Mouse (Mus musculus): ENCODE measurements around the gene Slc26a8.

Gene Slc26a8

GRCm38 (mm10) chr17:28637711-28638690 lies 52.0 kb downstream of the Slc26a8 start:
- DNase-seq, result no peak

GRCm38 (mm10) chr17:28635842-28636241 lies 54.2 kb downstream of the Slc26a8 start:
- DNase-seq, result no peak

GRCm38 (mm10) chr17:28629125-28629524 lies 60.9 kb downstream of the Slc26a8 start:
- DNase-seq, result no peak

DNA sequence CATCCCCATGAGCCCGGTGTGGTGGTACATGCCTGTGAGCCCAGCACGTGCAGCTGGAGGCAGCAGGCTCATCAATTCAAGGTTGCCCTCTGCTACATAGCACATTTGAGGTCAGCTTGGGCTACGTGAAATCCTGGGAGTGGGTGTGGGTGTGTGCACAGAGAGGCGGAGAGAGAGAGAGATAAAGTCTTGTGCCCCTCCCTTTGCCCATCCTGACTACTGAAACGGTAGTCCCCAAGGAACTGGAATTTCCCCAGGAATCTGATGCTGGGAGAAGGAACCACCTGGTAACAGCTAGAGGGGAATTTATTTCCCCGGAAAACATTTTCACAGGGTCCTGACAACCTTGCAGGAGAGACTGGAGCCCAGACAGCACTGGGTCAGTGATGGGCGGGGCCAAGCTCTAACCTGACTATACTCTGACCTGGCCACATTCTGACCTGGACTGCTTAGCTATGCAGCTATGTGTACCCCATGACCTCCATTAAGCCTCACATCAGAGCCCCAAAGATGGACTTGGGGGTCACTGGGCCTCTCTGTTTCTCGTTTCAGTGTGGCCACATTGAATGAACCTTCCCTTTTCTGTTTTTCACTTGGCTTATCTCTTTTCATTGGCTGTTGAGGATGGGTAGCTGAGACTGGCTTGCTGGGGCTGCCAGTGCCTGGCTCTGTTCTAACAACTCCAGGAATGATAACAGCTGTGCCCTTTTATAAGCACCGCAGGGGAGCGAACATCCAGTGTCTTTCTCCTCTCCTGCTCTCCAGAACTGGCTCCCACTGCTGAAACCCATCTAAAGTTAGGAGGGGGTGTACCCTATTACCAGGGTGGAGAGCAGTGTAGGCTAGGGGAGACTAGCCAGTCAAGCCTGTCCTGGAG lies 61.5 kb downstream of the Slc26a8 start:
- no peak for DNase-seq

- no peak for DNase-seq
Observed at GRCm38 (mm10) chr17:28626937-28627336, 63.1 kb downstream of the Slc26a8 start.

DNA sequence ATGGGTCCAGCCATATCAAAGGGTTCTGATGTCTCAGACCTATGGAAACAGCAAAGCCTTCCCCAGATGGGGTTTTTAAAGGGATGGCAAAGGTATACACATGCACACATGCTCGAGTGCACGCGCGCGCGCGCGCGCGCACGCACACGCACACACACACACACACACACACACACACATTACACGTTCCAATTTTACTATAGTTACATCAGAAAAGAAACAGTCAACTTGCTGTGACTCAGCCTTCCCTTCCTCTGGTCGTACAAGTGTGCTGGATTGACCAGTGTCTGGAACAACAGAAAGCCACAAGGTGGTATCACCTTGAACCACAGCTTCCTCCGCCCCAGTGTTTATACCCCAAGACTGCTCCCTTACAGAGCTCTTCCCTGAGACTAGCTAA lies 64.7 kb downstream of the Slc26a8 start:
- DNase-seq, result no peak

DNA sequence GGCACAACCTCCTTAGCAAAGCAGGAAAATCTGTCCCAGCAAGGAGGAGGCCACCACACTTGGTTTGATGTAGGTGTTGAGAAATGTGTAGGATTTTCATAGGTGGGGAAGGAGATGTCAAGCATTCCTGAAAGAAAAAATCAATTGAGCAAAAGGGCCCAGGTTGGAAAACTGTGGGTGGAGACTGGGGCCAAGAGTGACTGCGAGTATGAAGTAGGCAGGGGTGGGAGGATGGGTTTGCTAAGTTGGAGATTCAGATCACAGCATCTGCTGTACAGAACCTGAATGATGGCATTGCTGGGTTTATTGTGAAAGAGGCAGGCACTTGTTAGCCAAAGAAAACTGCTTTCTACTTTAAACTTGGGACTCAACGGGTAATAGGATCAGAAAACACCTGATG lies 65.2 kb downstream of the Slc26a8 start:
- no peak for DNase-seq

- peak; percentile 95 for DNase-seq
Observed at GRCm38 (mm10) chr17:28622300-28622759, 67.7 kb downstream of the Slc26a8 start, which contains the start of gene Srpk1. Gene Srpk1, minus strand, starts transcription at chr17:28622709.

DNA sequence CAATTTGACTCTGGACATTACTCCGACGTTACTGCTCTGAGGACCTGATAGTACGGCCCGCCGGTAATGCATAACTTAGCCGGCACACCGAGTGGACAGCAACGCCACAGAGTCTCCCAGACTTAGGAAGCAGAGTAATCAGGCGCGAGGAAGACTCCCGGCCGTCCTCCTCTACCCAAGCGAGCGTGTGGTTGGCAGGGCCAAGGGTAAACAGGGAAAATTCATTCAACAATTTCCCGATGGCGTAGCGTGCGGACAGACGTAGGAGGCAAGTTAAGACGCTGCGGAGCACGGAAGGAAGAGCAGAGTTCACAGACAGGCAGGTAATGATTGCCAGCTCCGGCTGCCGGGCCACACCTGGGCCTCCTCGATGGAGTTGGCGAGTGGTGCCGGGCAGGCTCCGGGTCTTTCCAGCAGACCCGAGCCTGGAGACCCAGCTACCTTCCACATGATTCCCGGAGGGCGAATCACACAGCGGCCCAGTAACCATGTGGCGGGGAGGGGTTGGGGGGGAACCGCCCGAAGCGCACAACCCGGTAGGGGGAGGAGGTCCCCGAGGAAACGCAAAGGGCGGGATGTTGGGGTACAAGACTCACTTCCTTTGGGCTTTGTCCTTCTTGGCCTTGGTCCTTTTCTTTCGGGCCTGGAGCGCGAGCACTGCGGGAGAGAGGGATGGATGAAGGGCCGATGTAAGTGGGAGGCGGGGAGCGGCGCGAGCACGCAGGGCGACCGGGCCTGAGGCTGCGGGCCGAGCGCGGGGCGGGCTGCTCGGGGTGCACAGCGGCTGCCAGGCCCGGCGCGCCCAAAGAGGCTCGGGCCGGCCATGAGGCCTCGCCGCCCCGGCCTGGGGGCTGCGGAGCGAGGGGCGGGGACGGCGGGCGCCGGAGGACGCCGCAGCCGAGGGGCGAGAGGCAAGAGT lies 68.4 kb downstream of the Slc26a8 start:
- peak; percentile 67 for DNase-seq

DNA sequence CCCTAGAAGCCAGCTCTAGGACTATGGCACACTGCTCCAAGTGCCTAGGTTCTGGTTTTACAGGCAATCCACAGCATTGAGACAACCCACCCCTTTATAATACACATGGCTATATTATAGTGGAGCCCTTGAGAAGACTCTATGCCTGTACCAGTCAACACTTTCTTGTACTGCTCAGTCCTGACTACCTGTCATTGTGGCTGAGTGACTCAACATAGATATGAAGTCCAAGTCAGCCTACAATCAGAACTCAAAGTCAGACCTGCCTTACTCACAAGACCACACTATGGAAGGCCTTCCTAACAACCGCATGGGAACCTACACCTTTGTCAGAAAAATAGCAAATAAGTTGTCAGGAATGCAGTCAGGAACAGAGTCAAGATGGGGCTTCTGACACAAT lies 71.3 kb downstream of the Slc26a8 start:
- DNase-seq, result no peak

- no peak for DNase-seq
Observed at GRCm38 (mm10) chr17:28618124-28618523, 71.9 kb downstream of the Slc26a8 start.

DNA sequence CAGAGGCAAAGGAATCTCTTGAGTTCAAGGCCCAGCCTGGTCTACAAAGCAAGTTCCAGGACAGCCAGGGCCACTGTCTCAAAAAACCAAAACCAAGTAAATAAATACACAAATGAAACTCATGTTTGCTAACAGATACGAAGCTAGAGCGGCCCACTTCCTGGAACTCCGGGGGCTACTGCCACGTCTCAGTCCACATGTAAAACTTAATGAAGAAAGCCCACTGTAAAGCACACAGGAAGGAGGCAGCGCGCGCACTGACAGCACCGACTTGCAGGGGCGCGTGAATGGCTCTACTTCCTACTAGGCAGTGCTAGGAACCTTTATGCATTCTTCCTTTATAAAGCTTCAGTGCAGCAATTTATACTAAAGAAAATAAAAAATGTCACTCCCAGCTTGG lies 72.4 kb downstream of the Slc26a8 start:
- peak; percentile 49 for DNase-seq

DNA sequence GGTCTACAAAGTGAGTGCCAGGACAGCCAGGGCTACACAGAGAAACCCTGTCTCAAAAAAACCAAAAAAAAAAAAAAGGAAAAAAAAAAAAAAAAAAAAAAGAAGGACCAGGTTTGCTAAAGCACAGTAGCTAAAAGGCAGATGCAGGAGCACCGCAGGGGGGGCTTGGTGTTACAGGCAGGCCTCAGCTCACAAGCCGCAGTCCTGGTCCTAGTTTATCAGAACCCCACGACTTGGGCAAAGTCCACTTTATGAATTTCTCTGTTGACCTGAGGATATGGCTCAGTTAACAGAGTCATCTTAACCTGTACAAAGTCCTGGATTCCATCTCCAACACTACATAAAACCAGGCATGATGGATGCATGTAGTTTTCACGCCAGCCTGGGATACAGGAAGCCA lies 74.7 kb downstream of the Slc26a8 start:
- DNase-seq, result no peak

- DNase-seq, result no peak
Observed at GRCm38 (mm10) chr17:28613096-28613495, 76.9 kb downstream of the Slc26a8 start.

GRCm38 (mm10) chr17:28612603-28613002 lies 77.4 kb downstream of the Slc26a8 start:
- DNase-seq, result no peak

DNA sequence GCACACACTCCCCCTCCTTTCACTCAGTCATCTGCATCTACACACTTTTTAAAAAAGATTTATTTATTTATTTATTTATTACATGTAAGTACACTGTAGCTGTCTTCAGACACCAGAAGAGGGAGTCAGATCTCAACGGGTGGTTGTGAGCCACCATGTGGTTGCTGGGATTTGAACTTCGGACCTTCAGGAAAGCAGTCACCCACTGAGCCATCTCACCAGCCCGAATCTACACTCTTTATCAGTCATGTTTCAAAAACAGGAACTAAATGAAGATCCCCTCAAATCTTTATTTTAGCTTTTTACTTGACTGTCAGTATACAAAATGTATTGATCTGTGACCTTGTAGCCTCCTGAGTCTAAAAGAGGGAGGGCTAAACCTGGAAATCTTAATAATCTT lies 80.5 kb downstream of the Slc26a8 start:
- no peak for DNase-seq

- no peak for DNase-seq
Observed at GRCm38 (mm10) chr17:28601557-28602250, 88.3 kb downstream of the Slc26a8 start.

DNA sequence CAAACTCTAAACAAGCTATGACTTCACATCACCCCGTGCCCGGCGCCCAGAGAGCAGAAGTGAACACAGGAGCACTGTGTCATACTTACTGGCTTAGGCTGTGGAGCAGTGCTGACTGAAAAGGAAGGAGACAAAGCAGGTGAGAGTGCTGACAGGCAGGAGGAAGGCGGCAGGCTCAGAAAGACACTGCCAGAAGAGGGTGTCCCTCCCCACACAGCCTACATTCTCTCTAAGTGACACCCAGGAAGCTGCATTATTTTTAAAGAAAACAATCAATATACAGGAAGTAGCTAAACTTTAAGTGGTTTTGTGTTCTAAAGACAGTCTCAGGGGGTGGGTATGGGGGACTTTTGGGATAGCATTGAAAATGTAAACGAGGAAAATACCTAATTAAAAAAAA lies 89.3 kb downstream of the Slc26a8 start:
- no peak for DNase-seq

- no peak for DNase-seq
Observed at GRCm38 (mm10) chr17:28593965-28594364, 96.1 kb downstream of the Slc26a8 start.

- DNase-seq, result peak; percentile 93
Observed at GRCm38 (mm10) chr17:28592998-28593397, 97.0 kb downstream of the Slc26a8 start.

GRCm38 (mm10) chr17:28591476-28591875 lies 98.6 kb downstream of the Slc26a8 start:
- no peak for DNase-seq

GRCm38 (mm10) chr17:28590596-28590995 lies 99.4 kb downstream of the Slc26a8 start:
- no peak for DNase-seq

Data from thymus, postnatal 4 days (tissue).